Mouse (Mus musculus) 416B (cell line): ENCODE data around the gene Ing3.

Experiments used
- DNase-seq: peaks from one replicate; pipeline ENCODE4 v3.0.0; 2011; ENCODE audit warnings: low read depth

The Ing3 gene

DNA sequence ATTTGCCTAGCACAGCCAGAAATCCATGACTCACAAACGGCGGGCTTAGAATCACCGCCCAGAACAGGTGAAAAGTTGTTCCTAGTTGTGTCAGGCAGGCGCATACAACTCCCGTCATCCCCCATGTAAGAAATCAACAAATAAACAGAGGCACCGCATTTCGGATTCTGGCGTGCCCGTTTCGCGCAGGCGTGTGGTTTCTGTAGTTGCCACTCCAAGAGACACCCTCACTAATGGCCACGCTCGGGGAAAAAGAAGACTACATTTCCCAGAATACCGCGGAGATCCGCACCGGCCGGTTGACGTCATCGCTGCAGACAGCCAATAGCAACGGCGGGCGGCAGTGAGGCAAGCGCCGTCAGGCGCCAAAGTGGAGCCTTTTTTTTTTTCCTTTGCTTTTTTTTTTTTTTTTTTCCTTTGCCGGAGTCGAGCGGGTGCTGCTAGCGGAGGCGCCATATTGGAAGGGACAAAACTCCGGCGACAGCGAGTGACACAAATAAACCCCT lies at the start of gene Ing3:
Ing3 (plus strand) TSS at position 346 of the 506 bp plus-strand sequence.
- peak; percentile 99 for DNase-seq

DNA sequence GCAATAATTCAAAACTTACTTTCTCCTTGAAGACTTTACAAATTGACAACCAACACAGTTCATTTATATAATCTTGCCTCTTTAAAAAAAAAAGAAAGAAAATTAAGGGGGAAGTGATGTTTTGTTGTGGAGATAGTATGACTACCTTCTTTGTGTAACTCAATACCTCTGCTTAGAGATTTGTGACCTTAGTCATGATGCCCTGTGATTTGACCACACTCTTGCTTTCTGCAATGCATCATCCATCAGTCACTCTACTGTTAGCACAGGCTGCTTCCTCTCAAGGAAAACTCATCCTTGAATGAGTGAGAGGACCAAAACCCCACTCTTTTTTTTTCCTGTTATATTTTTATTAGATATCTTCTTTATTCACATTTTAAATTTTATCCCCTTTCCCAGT lies 39.7 kb upstream of the Ing3 start:
- peak; percentile 25 for DNase-seq

DNA sequence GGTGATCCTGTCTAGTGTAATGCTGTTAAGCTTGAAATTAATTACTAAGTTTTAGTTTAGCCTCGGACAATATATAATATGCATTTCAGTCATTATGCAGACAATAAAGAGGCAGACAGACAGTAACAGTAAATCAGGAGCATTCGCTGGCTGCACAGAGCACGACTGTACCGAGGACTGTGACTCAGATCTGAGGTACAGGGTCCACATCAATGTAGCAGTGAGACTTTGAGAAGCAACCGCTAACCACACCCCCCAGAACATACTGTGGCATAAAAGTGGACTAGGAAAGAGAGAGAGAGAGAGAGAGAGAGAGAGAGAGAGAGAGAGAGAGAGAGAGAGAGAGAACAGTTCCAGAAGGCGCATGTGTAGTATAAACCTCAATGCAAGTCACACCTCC lies 38.6 kb upstream of the Ing3 start:
- DNase-seq, result no peak

DNA sequence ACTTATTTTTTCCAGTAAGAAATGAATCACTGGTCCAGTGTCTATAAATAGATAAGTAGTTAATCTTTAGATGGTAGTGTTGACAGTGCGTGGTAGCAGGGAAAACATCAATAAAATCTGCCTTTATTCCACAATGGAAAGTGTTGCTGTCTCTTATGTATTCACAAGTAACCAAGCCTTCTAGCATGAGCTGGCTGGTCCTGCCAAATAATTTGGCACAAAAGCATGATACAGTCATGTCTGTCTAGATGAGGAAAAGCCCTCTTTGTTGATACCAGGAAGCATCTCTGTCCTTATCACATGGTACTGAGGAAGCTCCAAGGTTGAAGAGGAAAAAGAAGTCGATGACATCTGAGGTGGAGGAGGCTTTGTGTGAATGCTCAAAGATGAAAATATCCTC lies 32.8 kb upstream of the Ing3 start:
- no peak for DNase-seq

DNA sequence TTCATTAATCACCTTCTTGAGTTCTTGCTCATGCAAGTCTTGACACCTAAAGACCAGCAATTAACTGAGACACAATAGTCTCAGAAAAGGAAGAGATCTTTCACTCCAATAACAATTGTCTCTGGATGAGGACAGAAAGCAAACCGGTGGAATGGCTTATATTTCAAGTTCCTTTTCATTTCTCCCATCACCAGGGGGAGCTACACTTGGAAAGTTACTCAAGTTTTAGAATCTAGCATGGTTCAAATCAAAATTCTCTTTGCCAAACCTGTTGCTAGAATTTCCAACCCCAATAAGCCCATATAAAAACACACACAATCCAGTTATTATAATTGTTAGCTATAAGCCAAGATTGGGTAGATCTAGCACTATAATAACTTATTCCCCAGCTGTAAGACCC lies 25.2 kb upstream of the Ing3 start:
- DNase-seq, result peak; percentile 41

DNA sequence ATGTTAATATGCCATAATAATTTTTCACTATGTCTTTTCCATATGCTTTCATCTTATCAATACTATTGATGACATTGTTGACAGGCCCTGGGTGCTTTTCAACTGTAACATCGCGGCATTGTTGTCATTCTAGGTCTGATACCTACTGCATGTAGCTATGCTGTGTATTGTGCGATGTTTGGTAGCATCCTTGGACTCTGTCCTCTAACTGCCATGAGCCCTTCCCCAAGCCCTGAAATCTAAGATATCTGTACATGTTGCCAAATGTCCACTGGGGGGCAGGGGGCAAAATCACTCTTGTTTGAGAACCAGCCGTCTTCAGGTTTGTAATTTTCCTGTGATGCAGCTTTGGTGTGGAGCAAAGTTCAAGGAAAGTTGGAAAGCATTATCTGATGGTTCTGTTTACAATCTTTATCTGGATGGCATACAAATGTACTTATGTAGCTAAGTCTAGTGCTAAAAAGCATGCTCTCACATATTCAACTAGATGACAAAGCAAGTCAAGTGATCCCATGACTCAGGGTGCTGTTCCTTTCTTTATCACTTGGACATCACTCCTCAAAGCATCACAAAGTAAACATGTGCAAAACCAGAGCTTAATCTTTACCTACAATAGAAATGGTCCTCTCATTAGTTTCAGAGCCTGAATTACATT lies 11.3 kb upstream of the Ing3 start:
- no peak for DNase-seq

DNA sequence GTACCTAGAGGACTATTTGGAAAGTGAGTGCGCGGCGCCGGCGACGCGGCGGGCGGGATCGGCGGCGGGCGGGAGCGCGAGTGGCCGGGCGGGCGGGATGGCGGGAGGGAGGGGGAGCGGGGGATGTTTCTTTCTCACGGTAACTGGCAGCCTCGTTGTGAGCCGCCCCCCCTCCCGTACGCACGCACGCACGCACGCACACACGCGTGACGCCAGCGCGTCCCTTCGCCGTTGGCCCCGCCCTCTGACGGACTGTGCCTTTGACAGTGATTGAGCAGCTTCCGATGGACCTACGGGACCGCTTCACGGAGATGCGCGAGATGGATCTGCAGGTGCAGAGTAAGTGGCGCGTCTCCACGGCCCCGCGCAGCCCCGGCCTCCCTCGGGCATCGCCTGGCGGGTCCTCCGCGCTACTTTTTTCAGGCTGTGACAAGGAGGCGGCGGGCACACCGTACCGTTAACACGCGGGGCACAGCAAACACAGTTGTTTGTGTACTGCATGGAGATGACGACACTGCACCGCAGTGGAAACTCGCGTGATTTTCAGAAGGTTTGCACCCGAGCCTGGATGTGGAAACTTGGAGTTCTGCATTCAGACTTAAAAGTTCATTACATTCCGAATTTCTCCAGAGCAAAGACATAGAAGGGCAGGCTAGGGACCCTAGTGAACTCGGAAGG lies 539 bp downstream of the Ing3 start:
- peak; percentile 94 for DNase-seq

DNA sequence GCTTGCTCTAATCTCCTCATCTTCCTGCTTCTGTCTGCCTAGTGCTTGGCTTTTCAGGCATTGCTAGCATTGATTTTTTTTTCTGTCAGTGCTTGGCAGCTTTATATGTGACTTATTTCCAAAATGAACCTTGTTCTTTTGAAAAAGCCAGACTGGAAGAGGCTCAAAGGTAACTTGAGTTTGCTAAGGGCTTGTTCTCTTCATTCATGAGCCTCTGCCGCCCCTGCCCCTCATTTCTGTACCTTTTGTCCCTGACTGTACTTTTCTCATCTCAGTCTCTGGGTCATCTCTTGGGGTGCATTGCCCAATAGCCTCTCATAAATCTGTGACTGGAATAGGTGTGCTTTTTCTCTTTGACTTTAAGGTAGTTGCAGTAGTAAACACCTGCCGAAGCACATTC lies 1.3 kb downstream of the Ing3 start:
- no peak for DNase-seq

DNA sequence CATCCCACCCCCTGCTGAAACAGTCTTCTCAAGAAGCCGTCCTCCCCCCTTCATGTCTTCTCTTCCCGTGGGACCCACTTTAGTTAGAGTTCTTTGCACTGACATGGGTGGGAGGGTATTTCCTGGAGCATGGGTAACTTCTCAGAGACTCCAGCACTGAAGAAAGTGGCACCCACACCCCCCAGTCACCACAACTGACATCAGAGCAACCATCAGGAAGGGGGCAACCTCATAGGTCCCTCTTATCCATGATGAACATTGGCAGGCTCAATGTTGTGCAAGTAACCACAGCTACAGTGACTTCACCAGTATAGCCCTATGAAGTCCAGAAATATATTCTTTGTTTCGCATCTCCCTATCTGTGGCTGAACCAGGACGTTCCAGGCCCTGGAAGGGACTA lies 6.1 kb downstream of the Ing3 start:
- peak; percentile 84 for DNase-seq

DNA sequence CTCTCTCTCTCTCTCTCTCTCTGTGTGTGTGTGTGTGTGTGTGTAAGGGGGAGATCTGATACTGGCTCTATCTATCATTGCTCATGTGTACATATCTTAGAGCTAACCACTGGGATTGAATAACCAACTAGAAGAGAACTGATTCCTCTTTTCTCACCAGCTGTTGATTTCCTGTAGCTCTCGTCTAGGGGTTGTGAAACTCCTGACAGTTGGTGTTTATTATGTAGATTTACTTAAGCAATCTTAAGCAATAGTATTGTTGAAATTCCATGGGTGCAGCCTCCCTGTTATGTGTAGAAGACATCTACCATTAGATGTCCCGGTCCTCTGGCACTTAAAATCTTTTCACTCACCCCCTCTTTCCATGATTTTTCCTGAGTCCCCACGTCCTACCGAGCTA lies 9.6 kb downstream of the Ing3 start:
- DNase-seq, result peak; percentile 88

DNA sequence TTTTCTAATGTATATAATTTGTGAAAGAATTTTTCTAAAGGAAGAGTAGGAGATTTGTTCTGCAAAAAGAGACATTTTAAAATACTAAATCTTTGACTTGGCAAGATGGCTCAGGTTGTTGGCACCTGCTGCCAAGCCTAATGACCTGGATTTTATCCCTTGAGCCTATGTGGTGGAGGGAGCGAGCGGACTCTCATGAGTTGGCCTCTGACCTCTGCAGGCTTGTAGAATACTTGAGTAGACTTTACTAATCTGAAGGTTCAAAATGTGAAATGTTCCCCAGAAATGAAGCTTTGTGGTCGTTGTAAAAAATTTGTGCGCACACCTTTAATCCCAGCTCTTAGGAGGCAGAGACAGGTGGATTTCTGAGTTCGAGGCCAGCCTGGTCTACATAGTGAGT lies 10.5 kb downstream of the Ing3 start:
- DNase-seq, result no peak

DNA sequence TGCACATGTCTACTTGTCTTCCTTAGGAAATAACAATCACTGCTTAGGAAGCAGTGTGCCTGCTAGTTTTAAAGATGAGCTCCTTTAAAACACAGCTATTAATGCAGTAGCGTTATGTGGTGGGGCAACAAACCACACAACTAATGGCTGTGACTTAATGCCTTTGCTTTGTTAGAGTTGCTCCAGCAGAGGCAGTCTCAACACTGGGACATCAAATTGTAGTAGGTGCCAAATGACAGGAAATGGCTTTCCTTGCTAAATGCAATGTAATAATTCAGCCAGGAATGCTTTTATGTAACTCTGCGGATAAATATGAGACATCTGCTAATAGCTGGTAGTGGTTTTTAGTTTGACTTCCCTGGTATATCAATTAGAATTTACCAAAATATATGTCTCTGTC lies 28.2 kb downstream of the Ing3 start:
- DNase-seq, result no peak

DNA sequence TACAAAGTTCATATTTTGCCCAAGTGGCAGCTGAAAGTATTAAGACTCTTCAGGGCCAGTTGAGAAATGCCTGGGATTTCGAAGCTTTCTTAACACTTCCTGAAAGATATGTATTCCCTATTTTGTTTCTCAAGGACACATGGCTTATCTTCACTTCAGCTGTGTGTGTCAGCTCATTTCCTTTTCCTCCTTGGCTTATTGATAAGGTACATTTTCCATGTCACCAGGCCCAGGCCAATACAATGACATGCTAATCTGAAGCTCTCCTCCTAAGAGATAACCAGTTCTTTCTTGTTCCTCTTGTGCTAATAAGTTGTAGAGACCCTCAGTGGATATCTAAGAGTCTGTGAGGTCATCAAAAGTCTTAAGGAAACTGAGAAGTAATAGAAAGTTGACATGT lies 31.7 kb downstream of the Ing3 start:
- peak; percentile 76 for DNase-seq

DNA sequence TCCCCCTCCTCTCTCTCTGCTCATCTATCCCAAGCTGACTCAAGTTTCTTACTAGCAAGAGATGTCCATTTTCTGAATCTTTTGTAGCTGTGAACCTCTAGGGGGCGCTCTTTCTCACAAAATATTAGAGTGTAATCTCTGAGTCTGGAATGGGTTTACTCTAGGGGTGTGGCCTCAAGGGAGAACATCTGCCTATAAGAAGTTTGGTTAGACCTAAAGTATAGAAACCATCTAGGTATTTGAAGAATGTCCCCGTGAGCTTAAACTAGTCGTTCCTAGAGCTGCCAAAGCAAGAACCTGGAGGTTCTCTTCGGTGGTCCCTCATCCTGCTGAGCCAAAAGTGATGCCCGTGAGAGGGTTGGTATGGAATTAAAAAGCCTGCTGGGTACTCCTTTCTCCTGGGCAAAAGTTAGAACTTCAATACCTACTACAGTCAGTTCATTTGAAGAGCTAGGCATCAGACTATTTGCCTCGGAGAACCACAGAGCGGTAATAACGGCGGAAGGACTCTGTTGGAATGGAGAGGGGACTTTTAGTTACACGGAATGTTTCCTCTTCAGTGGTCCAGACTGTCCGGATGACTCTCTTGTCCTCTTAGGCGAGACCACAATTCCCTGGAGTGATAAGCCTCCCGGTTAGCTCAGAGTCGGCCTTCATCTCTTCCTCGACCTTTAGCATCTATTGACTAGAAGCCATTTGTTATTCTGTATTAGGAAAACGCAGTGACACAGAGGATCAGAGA lies 35.8 kb downstream of the Ing3 start:
- DNase-seq, result peak; percentile 88

DNA sequence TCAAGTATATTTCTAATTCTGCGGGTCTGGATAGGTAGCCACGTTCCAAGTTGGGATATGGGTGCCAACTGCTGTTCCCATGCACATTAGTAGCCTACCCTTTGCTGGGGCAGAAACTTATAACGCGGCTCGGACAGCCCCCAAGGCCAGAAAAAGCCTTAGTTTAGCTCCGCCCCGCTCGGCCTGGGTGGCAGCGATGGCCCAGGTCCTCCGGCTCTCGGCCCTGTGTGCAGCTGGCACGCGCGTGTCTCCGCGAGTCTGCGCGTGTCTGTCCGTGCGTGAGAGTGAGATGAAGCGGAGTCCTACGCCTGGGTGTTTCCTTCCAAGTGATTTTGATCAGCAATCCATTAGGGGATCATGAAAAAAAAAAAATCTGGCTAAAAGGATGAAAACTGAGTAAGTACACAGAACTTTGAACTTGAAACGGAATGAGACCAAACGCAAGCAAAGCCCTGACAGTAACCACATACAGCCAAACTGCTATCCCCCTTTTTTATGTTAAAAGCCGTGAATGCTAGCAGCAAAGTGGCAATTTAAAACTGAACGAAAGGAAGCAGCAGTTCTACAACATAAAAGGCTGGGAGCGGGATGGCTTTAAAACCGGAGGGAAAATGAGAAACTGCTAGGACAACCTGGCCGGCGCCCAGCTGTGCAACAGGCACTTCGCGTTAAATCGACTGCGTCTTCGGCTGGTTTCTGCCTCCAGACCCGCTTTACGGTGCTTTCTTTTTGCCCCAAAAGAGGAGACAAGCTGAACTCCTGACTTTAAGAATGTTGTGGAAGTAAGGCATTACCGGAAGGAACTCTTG lies 36.6 kb downstream of the Ing3 start, which contains the start of gene Cped1:
Cped1 (plus strand) TSS at position 185 of the 809 bp plus-strand sequence.
- DNase-seq, result no peak

DNA sequence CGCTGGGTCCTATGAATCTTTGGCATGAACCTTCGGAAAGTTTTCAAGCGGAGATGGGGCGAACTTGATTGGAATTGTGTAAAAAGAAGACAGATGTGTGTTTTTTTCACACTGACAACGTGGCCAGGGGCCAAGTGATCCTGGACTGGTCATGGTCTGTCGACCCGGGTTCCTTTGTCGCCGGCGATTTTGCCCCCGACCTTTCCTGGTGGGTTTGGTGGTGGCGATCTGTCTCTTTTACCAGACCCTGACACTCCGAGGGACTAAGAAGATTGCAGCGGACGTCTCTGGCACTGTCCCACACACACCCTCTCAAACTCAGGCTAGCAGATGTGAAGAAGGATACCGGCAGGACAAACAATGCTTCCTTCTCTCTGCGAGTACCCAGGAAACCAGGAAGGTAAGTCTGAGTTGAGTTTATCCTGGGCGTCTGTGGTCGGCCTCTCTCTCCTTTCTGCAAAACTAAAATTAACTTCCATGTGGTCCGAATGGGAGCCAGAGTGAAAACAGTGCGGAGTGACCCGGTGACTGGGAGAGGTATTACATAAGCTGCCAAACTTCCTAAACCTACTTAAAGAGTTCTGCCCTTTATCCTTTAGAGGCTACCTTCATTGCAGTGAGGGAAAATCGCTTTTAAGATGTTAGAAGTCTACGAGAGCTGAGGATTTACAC lies 37.4 kb downstream of the Ing3 start:
- no peak for DNase-seq

DNA sequence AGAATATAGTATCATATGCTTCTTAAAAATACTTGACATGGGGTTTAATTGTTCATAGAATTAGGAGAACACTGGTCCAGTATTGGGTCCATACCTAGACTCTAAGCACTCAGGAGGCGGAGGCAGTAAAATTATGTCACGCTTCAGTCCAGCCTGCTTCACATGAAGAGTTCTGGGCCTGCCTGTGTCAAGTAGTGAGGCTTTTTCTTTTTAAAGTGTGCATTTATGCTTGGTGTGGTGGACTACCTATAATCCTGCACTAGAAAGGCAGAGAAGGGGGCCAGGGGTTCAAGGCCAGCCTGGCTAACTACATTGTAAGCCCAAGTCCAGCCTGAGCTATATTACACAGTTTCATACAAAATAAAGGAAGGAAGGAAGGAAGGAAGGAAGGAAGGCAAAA lies 38.2 kb downstream of the Ing3 start:
- no peak for DNase-seq

DNA sequence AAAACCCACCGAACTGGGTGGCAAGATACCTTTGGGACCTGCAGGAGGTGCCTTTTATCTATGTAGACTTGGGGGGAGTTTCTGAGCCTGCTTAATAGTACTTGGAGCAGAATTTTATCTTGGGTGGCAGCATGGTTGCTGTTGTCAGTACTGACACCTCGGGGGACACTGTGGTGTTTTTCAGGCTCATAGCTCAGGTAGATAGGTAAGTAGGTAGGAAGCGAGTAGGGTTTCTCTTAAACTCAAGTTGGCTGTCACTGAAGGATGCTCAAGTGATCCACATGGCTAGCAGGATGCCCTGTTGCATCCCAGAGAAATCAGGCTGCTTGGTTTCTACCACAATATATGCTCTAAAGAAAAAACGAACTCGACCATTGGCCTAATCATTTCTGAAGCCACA lies 38.9 kb downstream of the Ing3 start:
- no peak for DNase-seq

DNA sequence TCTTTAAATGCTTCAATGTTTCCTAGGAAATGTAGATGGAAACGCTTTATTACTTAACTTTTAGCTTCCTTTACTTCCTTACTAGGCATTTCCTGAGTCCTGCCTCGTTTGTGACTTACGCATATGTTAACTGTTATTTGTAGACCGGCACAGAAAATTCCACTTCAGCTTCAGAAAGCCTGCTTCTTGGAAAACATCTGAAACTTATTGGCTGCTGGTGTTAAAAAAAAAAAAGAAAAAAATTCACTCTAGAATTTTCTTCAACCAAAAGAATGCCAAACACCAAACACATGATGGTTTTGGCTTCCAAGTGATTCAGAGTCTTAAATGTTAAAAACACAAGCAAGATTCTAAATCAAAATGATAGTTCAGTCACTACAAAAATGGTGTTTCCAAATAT lies 39.7 kb downstream of the Ing3 start:
- no peak for DNase-seq

DNA sequence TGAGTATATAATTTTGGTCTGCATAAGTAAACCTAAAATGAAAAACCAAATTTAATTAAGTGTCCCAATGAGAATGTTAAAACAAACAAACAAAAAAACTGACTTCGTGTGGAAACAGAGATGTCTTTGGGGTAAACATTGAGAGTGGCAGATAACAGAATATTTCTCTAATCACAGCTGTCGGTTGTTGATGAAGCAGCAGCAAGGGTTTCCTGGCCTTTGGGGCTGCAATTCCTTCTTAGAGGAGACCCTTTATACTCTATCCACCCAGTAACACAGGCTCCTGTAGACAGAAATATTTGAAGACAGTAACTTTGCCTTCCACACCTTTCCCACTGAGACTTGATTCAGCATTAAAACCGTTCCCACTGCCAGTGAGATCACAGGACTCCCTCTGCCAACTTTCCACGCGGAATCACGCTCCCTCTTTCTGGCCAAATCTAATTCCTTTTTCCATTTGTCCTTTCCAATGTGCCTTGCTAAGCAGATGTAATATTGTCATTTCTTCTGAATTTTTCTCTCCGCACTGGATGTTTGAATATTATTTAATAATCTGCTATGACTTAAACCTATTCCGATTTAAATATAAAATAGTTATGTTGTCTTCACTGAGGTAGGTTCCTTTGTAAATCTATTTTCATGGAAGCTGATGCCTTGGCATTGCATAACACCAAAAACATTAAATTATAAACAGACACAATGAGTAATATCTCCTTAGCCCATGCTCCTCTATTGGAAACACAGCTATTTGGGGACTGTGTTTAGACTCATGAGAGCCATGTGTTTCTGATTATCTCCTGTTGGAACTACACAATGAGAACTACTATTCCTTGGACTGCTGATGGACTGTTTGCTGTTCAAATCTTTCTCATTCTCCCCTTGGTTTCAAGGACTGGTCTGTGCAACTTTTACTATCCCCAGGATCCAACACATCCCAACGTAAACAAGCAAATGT lies 41.1 kb downstream of the Ing3 start:
- no peak for DNase-seq
